Mouse (Mus musculus) spleen, adult 2 months (tissue): Measurements from ENCODE around the gene Atp7a. TPM values are rescaled to one million over a fixed set of nuclear protein-coding genes. Genes with fewer than 3 reads are reported as not detected.

ENCODE experiments used
- DNase-seq, 2 experiments: peaks; one replicate each; pipeline versions ENCODE4 v3.0.0 to v3.0.0-alpha.2; 2012 to 2021; ENCODE audit warnings: low spot score in 2 of 2, low read depth in 1 of 2
- H3K27ac ChIP-seq: fragments of 200-500 bp; 2 replicates; pipeline ENCODE4 v1.5.1; 2012; ENCODE audit warnings: low read length, inconsistent platforms; ENCODE audit not compliant: insufficient read depth
- H3K27me3 ChIP-seq: fragments of 200-500 bp; 2 replicates; pipeline ENCODE4 v1.6.1; 2012; ENCODE audit warnings: mild to moderate bottlenecking, moderate library complexity, low read length, inconsistent platforms; ENCODE audit not compliant: control insufficient read depth, insufficient read depth
- H3K36me3 ChIP-seq: fragments of 200-500 bp; 2 replicates; pipeline ENCODE4 v1.6.1; 2012; ENCODE audit warnings: mild to moderate bottlenecking, low read length, inconsistent platforms; ENCODE audit not compliant: control insufficient read depth, insufficient read depth
- H3K4me1 ChIP-seq: fragments of 200-500 bp; 2 replicates; pipeline ENCODE4 v1.6.1; 2011; ENCODE audit warnings: inconsistent platforms; ENCODE audit not compliant: control insufficient read depth, insufficient read depth, insufficient read length
- H3K4me3 ChIP-seq: fragments of 200-500 bp; 2 replicates; pipeline ENCODE4 v1.5.1; 2011; ENCODE audit warnings: mild to moderate bottlenecking, inconsistent platforms; ENCODE audit not compliant: insufficient read depth, insufficient read length; ENCODE audit errors: extremely low read depth
- CTCF ChIP-seq: fragments of 200-500 bp; IDR thresholded peaks from 2 replicates; pipeline ENCODE4 v1.5.1; 2011; ENCODE audit warnings: mild to moderate bottlenecking, inconsistent platforms; ENCODE audit not compliant: insufficient read depth, insufficient read length, insufficient replicate concordance; ENCODE audit errors: extremely low read depth
- POLR2A ChIP-seq: fragments of 200-500 bp; IDR thresholded peaks from 2 replicates; pipeline ENCODE4 v1.6.1; 2011; ENCODE audit warnings: low read depth, low read length, inconsistent platforms
- WGBS: fragments of 180-500 bp; shearing (Covaris S2); methylation state at CpG from one replicate; pipeline ENCODE4 v1.1.7; 2018; 5-methylcytosine and 5-hydroxymethylcytosine counted together
- polyA plus RNA-seq: library from polyadenylated mRNA; depleted of rRNA; stranded (reverse); fragments of >200 nt; gene quantifications from 2 replicates; pipeline ENCODE4 v1.2.3, GENCODE M21; 2012

Atp7a gene
- polyA plus RNA-seq, 1 experiment: 1.6 TPM

GRCm38 (mm10) chrX:106082518-106082917 is 55.4 kb downstream of the Atp7a start:
- Histone ChIP-seq H3K27ac (no peak overlapping the region), H3K4me1 (no peaks in the 10 kb centered on the region), H3K27me3 (no peaks in the 10 kb centered on the region), H3K36me3 (peaks cover 2% of the 10 kb centered on the region; the same call in 1 of the 2 replicates), H3K4me3 (no peak overlapping the region)
- no peak for DNase-seq
- TF ChIP-seq POLR2A (no peak), CTCF (no peak)

- Histone ChIP-seq H3K27ac (no peak overlapping the region), H3K4me1 (no peaks in the 10 kb centered on the region), H3K36me3 (peaks cover 2% of the 10 kb centered on the region; the same call in 1 of the 2 replicates), H3K27me3 (no peaks in the 10 kb centered on the region), H3K4me3 (no peak overlapping the region)
- 86% methylated on average over 3 of the region's 3 CpGs for WGBS
- no peak for DNase-seq
- TF ChIP-seq POLR2A (no peak), CTCF (no peak)
These were observed 58.1 kb downstream of the Atp7a start for GRCm38 (mm10) chrX:106085132-106085531.

GRCm38 (mm10) chrX:106085564-106085963 is 58.5 kb downstream of the Atp7a start:
- WGBS: 82% methylated on average over 2 of the region's 2 CpGs
- no peak overlapping the region for H3K27ac ChIP-seq

GRCm38 (mm10) chrX:106092939-106093338 is 65.9 kb downstream of the Atp7a start:
- no peak overlapping the region for H3K27ac ChIP-seq
- TF ChIP-seq CTCF (no peak), POLR2A (no peak)
- no peaks in the 10 kb centered on the region for H3K27me3 ChIP-seq
- H3K4me1 ChIP-seq: no peaks in the 10 kb centered on the region
- no peaks in the 10 kb centered on the region; the same call in 1 of the 2 replicates for H3K36me3 ChIP-seq
- DNase-seq: no peak
- no peak overlapping the region for H3K4me3 ChIP-seq
- WGBS: 82% methylated on average over 5 of the region's 5 CpGs

More at GRCm38 (mm10) chrX:106085564-106085963, 58.5 kb downstream of the Atp7a start:
- H3K27me3 ChIP-seq: no peaks in the 10 kb centered on the region
- no peak for DNase-seq
- H3K4me3 ChIP-seq: no peak overlapping the region
- H3K36me3 ChIP-seq: peaks cover 2% of the 10 kb centered on the region; the same call in 1 of the 2 replicates
- no peak for TF ChIP-seq POLR2A
- no peak for TF ChIP-seq CTCF
- no peaks in the 10 kb centered on the region for H3K4me1 ChIP-seq

GRCm38 (mm10) chrX:106105464-106105863 is 78.4 kb downstream of the Atp7a start:
- no peaks in the 10 kb centered on the region for H3K27me3 ChIP-seq
- peak in 1 of 2 experiments; percentile 6 for DNase-seq
- no peak overlapping the region for H3K4me3 ChIP-seq
- 61% methylated on average over 2 of the region's 2 CpGs for WGBS
- no peak for TF ChIP-seq POLR2A
- peak; percentile 14; the same call in 1 of the 2 replicates for TF ChIP-seq CTCF
- H3K4me1 ChIP-seq: no peaks in the 10 kb centered on the region
- H3K27ac ChIP-seq: no peak overlapping the region
- peaks cover 2% of the 10 kb centered on the region; the same call in 1 of the 2 replicates for H3K36me3 ChIP-seq

GRCm38 (mm10) chrX:106113881-106114280 is 86.8 kb downstream of the Atp7a start:
- no peak overlapping the region for H3K27ac ChIP-seq
- no peaks in the 10 kb centered on the region for H3K4me1 ChIP-seq
- H3K27me3 ChIP-seq: no peaks in the 10 kb centered on the region
- no peak for DNase-seq
- no peak overlapping the region for H3K4me3 ChIP-seq
- H3K36me3 ChIP-seq: peaks cover 2% of the 10 kb centered on the region; the same call in 1 of the 2 replicates
- no peak for TF ChIP-seq POLR2A
- no peak for TF ChIP-seq CTCF
- WGBS: 76% methylated on average over 4 of the region's 4 CpGs

- H3K27me3 ChIP-seq: no peaks in the 10 kb centered on the region
- no peak for DNase-seq
- peaks cover 2% of the 10 kb centered on the region; the same call in 1 of the 2 replicates for H3K36me3 ChIP-seq
- TF ChIP-seq CTCF: no peak
- TF ChIP-seq POLR2A: no peak
- no peak overlapping the region for H3K4me3 ChIP-seq
- no peaks in the 10 kb centered on the region for H3K4me1 ChIP-seq
- no peak overlapping the region for H3K27ac ChIP-seq
- WGBS: 90% methylated on average over 1 of the region's 1 CpGs
These were observed 87.6 kb downstream of the Atp7a start for GRCm38 (mm10) chrX:106114674-106115073.
